In the genomic region with DNA sequence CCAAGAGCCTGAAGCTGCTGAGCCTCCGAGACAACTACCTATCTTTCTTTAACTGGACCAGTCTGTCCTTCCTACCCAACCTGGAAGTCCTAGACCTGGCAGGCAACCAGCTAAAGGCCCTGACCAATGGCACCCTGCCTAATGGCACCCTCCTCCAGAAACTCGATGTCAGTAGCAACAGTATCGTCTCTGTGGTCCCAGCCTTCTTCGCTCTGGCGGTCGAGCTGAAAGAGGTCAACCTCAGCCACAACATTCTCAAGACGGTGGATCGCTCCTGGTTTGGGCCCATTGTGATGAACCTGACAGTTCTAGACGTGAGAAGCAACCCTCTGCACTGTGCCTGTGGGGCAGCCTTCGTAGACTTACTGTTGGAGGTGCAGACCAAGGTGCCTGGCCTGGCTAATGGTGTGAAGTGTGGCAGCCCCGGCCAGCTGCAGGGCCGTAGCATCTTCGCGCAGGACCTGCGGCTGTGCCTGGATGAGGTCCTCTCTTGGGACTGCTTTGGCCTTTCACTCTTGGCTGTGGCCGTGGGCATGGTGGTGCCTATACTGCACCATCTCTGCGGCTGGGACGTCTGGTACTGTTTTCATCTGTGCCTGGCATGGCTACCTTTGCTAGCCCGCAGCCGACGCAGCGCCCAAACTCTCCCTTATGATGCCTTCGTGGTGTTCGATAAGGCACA, we compare ENCODE assay signal across 9 mouse cellular contexts. TPM values are rescaled to one million over a fixed set of nuclear protein-coding genes. Genes with fewer than 3 reads are reported as not detected.
A peak's percentile ranks its signal among the peaks of the same experiment; 100 is the strongest.
DNase-seq lines count a peak whose midpoint lies in the region; ATAC-seq and TF ChIP-seq lines count a peak whose summit lies in the region.
"Had no signal": no experiment of that assay in that cellular context is flagged by ENCODE, and none has a peak within 500 bp of the region (broad histone marks: within the 10 kb centered on the region; RNA-seq: fewer than 3 reads in every experiment).

No protein-coding gene starts in this region.

- peak overlapping the region; percentile 50 for H3K9ac ChIP-seq in neural tube, embryonic 11.5 days (ENCODE audit: low read length)
- peak overlapping the region; percentile 39; the same call in 1 of the 2 replicates for H3K9ac ChIP-seq in limb, embryonic 15.5 days
- H3K9ac ChIP-seq in stomach, embryonic 16.5 days (ENCODE audit: low read length), result peak overlapping the region; percentile 62

- peak overlapping the region; percentile 55 for H3K4me3 ChIP-seq in cerebellum, adult 2 months (replicated peaks; ENCODE audit: insufficient read depth, low read depth, low read length)
- peak overlapping the region; percentile 29 for H3K4me3 ChIP-seq in neural tube, embryonic 11.5 days (ENCODE audit: low read depth, low read length)
- peak overlapping the region; percentile 40 for H3K4me3 ChIP-seq in limb, embryonic 15.5 days
- peak overlapping the region; percentile 30 for H3K4me3 ChIP-seq in stomach, embryonic 16.5 days (replicated peaks; ENCODE audit: low read length)

- 0 out of 2 replicates have a peak, but pooled peaks cover 4% of the 10 kb centered on the region for H3K4me1 ChIP-seq in cerebellum, adult 2 months (ENCODE audit: control insufficient read depth, insufficient read depth, low read length)
- peaks cover 4% of the 10 kb centered on the region; the same call in 1 of the 2 replicates for H3K4me1 ChIP-seq in neural tube, embryonic 11.5 days (ENCODE audit: control insufficient read depth, insufficient read depth, low read length)
- H3K4me1 ChIP-seq in limb, embryonic 15.5 days, result peaks cover 10% of the 10 kb centered on the region
- H3K4me1 ChIP-seq in stomach, embryonic 16.5 days (ENCODE audit: control insufficient read depth, insufficient read depth, low read length), result peaks cover 14% of the 10 kb centered on the region; the same call in 1 of the 2 replicates

- DNase-seq in cerebellum, adult 2 months, result no peak
- no peak for DNase-seq in cerebellum, adult 11 months
- no peak for DNase-seq in neural tube, embryonic 11.5 days (ENCODE audit: low spot score)
- no peak for DNase-seq in neural tube, embryonic 10.5 days (ENCODE audit: extremely low spot score, low spot score)
- DNase-seq in left cerebral cortex, adult 11 months (ENCODE audit: low spot score), result no peak
- DNase-seq in spleen, adult 18-20 months, result no peak
- DNase-seq: gastrocnemius, postnatal 14 days had no signal

- H3K4me2 ChIP-seq in neural tube, embryonic 11.5 days (ENCODE audit: low read depth), result peak overlapping the region; percentile 49
- H3K4me2 ChIP-seq in limb, embryonic 15.5 days, result peak overlapping the region; percentile 70
- H3K4me2 ChIP-seq in stomach, embryonic 16.5 days (ENCODE audit: low read depth, low read length), result peak overlapping the region; percentile 54

- H3K27ac ChIP-seq in cerebellum, adult 2 months (ENCODE audit: insufficient read depth, low read length), result no peak overlapping the region
- H3K27ac ChIP-seq in neural tube, embryonic 11.5 days (ENCODE audit: low read depth, low read length), result no peak overlapping the region
- no peak overlapping the region for H3K27ac ChIP-seq in limb, embryonic 15.5 days
- peak overlapping the region; percentile 47 for H3K27ac ChIP-seq in stomach, embryonic 16.5 days (ENCODE audit: low read length)

- no peaks in the 10 kb centered on the region for H3K36me3 ChIP-seq in neural tube, embryonic 11.5 days (ENCODE audit: control insufficient read depth, insufficient read depth, low read length)
- no peaks in the 10 kb centered on the region for H3K36me3 ChIP-seq in limb, embryonic 15.5 days
- H3K36me3 ChIP-seq in stomach, embryonic 16.5 days (ENCODE audit: control insufficient read depth, insufficient read depth, low read length), result no peaks in the 10 kb centered on the region

- TF ChIP-seq CTCF in cerebellum, adult 2 months (IDR thresholded peaks at IDR 0.05; ENCODE audit: borderline replicate concordance, insufficient read depth, low read depth, low read length), result no peak

- no peak for TF ChIP-seq POLR2A in cerebellum, adult 2 months (IDR thresholded peaks at IDR 0.05; ENCODE audit: borderline replicate concordance, insufficient read depth, low read length)

- H3K27me3 ChIP-seq in cerebellum, adult 2 months (ENCODE audit: control insufficient read depth, insufficient read depth, low read length), result no peaks in the 10 kb centered on the region
- no peaks in the 10 kb centered on the region for H3K27me3 ChIP-seq in neural tube, embryonic 11.5 days (ENCODE audit: control insufficient read depth, insufficient read depth, low read length)
- H3K27me3 ChIP-seq in limb, embryonic 15.5 days, result peaks cover 17% of the 10 kb centered on the region
- H3K27me3 ChIP-seq in stomach, embryonic 16.5 days (ENCODE audit: control insufficient read depth, insufficient read depth, low read length), result 0 out of 2 replicates have a peak, but pooled peaks cover 6% of the 10 kb centered on the region

- no peaks in the 10 kb centered on the region for H3K9me3 ChIP-seq in neural tube, embryonic 11.5 days (ENCODE audit: control insufficient read depth, low read length)
- no peaks in the 10 kb centered on the region for H3K9me3 ChIP-seq in limb, embryonic 15.5 days
- H3K9me3 ChIP-seq in stomach, embryonic 16.5 days (replicated peaks; ENCODE audit: control insufficient read depth, low read length), result no peaks in the 10 kb centered on the region

- ATAC-seq in neural tube, embryonic 11.5 days (ENCODE audit: insufficient read depth, low FRiP score, low TSS enrichment), result 0 out of 2 replicates have a peak, but pooled peaks have one; percentile 13
- no peak for ATAC-seq in limb, embryonic 15.5 days (ENCODE audit: insufficient number of reproducible peaks, low FRiP score, low TSS enrichment, low read depth)
- ATAC-seq in stomach, embryonic 16.5 days (ENCODE audit: insufficient read depth, low FRiP score), result no peak

- 55% methylated on average over 24 of the region's 24 CpGs for WGBS in cerebellum, adult 2 months
- WGBS in neural tube, embryonic 11.5 days, result 63% methylated on average over 24 of the region's 24 CpGs
- 58% methylated on average over 24 of the region's 24 CpGs for WGBS in limb, embryonic 15.5 days
- 61% methylated on average over 24 of the region's 24 CpGs for WGBS in stomach, embryonic 16.5 days

RNA-seq across cellular contexts. Expression of gene Tlr9, which starts 3.2 kb away (rescaled TPM):
- 0.31 and 0.57 TPM in 2 replicates for polyA plus RNA-seq in cerebellum, adult 2 months (2012; rRNA removed)
- polyA plus RNA-seq in neural tube, embryonic 11.5 days (2014; fragmentation: Nextera tagmentation; extraction: Ambion mirVana), result 0.07 TPM in 1 of 2 replicates, not detected in the other
- 0.07 and 0.12 TPM in 2 replicates for polyA plus RNA-seq in limb, embryonic 15.5 days (2015; fragmentation: Nextera tagmentation; extraction: Ambion mirVana)
- 0.09 TPM in 2 replicates for polyA plus RNA-seq in stomach, embryonic 16.5 days (2015; fragmentation: Nextera tagmentation; extraction: Ambion mirVana)

RNA-seq across cellular contexts. Expression of gene Twf2, which starts 22.7 kb away (rescaled TPM):
- 54.7 and 59.1 TPM in 2 replicates for polyA plus RNA-seq in cerebellum, adult 2 months (2012; rRNA removed)
- 62.1 and 63.9 TPM in 2 replicates for polyA plus RNA-seq in neural tube, embryonic 11.5 days (2014; fragmentation: Nextera tagmentation; extraction: Ambion mirVana)
- polyA plus RNA-seq in limb, embryonic 15.5 days (2015; fragmentation: Nextera tagmentation; extraction: Ambion mirVana), result 60.0 and 68.5 TPM in 2 replicates
- polyA plus RNA-seq in stomach, embryonic 16.5 days (2015; fragmentation: Nextera tagmentation; extraction: Ambion mirVana), result 54.9 and 57.8 TPM in 2 replicates

RNA-seq across cellular contexts. Expression of gene Alas1, which starts 22.8 kb away (rescaled TPM):
- polyA plus RNA-seq in cerebellum, adult 2 months (2012; rRNA removed), result 117 and 134 TPM in 2 replicates
- 89.5 and 89.8 TPM in 2 replicates for polyA plus RNA-seq in neural tube, embryonic 11.5 days (2014; fragmentation: Nextera tagmentation; extraction: Ambion mirVana)
- 100 and 110 TPM in 2 replicates for polyA plus RNA-seq in limb, embryonic 15.5 days (2015; fragmentation: Nextera tagmentation; extraction: Ambion mirVana)
- 131 and 135 TPM in 2 replicates for polyA plus RNA-seq in stomach, embryonic 16.5 days (2015; fragmentation: Nextera tagmentation; extraction: Ambion mirVana)

RNA-seq across cellular contexts. Expression of gene Ppm1m, which starts 26.1 kb away (rescaled TPM):
- polyA plus RNA-seq in cerebellum, adult 2 months (2012; rRNA removed), result 36.0 and 38.9 TPM in 2 replicates
- 30.3 and 33.4 TPM in 2 replicates for polyA plus RNA-seq in neural tube, embryonic 11.5 days (2014; fragmentation: Nextera tagmentation; extraction: Ambion mirVana)
- 48.6 and 52.2 TPM in 2 replicates for polyA plus RNA-seq in limb, embryonic 15.5 days (2015; fragmentation: Nextera tagmentation; extraction: Ambion mirVana)
- 35.1 and 36.0 TPM in 2 replicates for polyA plus RNA-seq in stomach, embryonic 16.5 days (2015; fragmentation: Nextera tagmentation; extraction: Ambion mirVana)

RNA-seq across cellular contexts. Expression of gene Wdr82, which starts 54.9 kb away (rescaled TPM):
- 137 and 140 TPM in 2 replicates for polyA plus RNA-seq in cerebellum, adult 2 months (2012; rRNA removed)
- polyA plus RNA-seq in neural tube, embryonic 11.5 days (2014; fragmentation: Nextera tagmentation; extraction: Ambion mirVana), result 25.2 and 26.2 TPM in 2 replicates
- polyA plus RNA-seq in limb, embryonic 15.5 days (2015; fragmentation: Nextera tagmentation; extraction: Ambion mirVana), result 23.5 and 29.2 TPM in 2 replicates
- polyA plus RNA-seq in stomach, embryonic 16.5 days (2015; fragmentation: Nextera tagmentation; extraction: Ambion mirVana), result 16.1 TPM in 2 replicates
